Mouse (Mus musculus): Measurements from ENCODE around the gene Arhgef10l.

- TF ChIP-seq POLR2A (IDR thresholded peaks at IDR 0.05; ENCODE audit: control insufficient read depth in 1 of 2, insufficient read depth in 1 of 2, low read depth in 1 of 2, low read length in 2 of 2, poor library complexity in 1 of 2), result no peak
- peak; percentile 50 to 63 (median 61) for TF ChIP-seq CTCF (IDR thresholded peaks at IDR 0.05 in 2 of 3, conservative IDR thresholded peaks at IDR 0.05 in 1 of 3; ENCODE audit: control insufficient read depth in 1 of 3, insufficient read depth in 1 of 3, low read depth in 2 of 3, low read length in 3 of 3, poor library complexity in 1 of 3, severe bottlenecking in 1 of 3)
- TF ChIP-seq EP300 (IDR thresholded peaks at IDR 0.05; ENCODE audit: low read depth in 1 of 2, low read length in 2 of 2), result no peak
- TF ChIP-seq NRF1 (IDR thresholded peaks at IDR 0.05; ENCODE audit: insufficient read depth, low read depth, low read length, poor library complexity, severe bottlenecking), result no peak
- no peak for TF ChIP-seq UBTF (IDR thresholded peaks at IDR 0.05; ENCODE audit: borderline replicate concordance, insufficient read depth, low read depth, low read length)
- TF ChIP-seq ZNF384 (IDR thresholded peaks at IDR 0.05; ENCODE audit: low read depth, low read length), result no peak
- no peak for TF ChIP-seq POLR2AphosphoS5 (IDR thresholded peaks at IDR 0.05; ENCODE audit: borderline replicate concordance, low read depth, low read length)
- TF ChIP-seq GABPA (IDR thresholded peaks at IDR 0.05; ENCODE audit: low read depth, low read length), result no peak
- no peak for TF ChIP-seq USF1 (IDR thresholded peaks at IDR 0.05; ENCODE audit: low read depth, low read length)
Measured at GRCm38 (mm10) chr4:140679038-140679437, 13.2 kb upstream of the Arhgef10l start.
